Mouse (Mus musculus): ENCODE measurements around the gene Asap2. TPM values are rescaled to one million over a fixed set of nuclear protein-coding genes. Genes with fewer than 3 reads are reported as not detected.

The Asap2 gene
- polyA plus RNA-seq, 1 experiment = 17.5 TPM

- no peak overlapping the region for H3K4me3 ChIP-seq (replicated peaks; ENCODE audit: extremely low read depth, low read depth, low read length)
- no peak for DNase-seq
- TF ChIP-seq CTCF (IDR thresholded peaks at IDR 0.05; ENCODE audit: insufficient read depth, low read length) (no peak), POLR2A (IDR thresholded peaks at IDR 0.05; ENCODE audit: borderline replicate concordance, extremely low read depth, low read depth, low read length) (no peak)
- H3K4me1 ChIP-seq (ENCODE audit: control insufficient read depth, insufficient read depth, low read length) = peaks cover 32% of the 10 kb centered on the region
- 71% methylated on average over 4 of the region's 4 CpGs for WGBS
These were observed 142.8 kb downstream of the Asap2 start for GRCm38 (mm10) chr12:21133031-21133430.

DNA sequence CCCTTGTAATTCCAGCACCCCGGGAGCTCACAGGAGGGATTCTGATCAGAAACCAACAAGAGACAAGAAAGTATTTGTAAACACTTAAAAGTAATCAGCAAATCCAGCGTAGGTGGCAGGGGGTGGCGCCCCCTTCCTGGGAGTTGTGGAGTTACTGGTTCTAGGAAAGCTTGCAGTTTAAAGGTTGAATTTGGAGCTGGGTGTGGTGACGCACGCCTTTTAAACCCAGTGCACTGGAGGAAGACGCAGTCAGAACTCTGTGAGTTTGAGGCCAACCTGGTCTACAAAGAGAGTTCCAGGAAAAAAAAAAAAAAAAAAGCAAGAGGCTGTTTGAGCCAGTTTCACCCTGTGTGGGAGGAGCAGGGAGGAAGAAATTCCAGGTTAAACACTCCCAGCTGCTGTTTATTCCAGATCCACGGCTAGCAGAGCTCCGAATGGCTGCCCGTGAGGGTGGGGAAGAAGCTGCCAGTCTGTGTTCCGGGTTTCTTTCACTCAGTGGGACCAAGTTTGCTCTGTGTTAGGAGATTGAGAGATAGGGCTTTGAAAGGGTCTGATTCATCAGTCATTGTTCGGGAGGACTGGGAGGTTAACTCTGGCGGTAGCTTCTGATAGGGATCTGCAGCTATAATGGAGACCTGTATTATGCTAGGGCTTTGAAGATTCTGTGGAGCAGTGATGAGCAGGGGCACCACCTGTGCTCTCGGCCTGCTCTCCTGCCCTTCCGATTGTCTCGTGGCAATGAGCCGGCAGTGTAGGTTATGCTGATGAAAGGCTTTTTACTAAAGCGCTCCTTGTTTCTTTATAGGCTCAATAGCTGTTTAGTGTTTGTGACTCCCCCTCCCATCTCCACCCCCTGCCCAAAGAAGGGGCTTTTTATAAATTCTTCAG is 144.0 kb downstream of the Asap2 start:
- no peak for DNase-seq
- 52% methylated on average over 17 of the region's 17 CpGs for WGBS
- TF ChIP-seq CTCF (IDR thresholded peaks at IDR 0.05; ENCODE audit: insufficient read depth, low read length) = 0 out of 2 replicates have a peak, but pooled peaks have one; percentile 7
- no peak for TF ChIP-seq POLR2A (IDR thresholded peaks at IDR 0.05; ENCODE audit: borderline replicate concordance, extremely low read depth, low read depth, low read length)
- no peak overlapping the region for H3K4me3 ChIP-seq (replicated peaks; ENCODE audit: extremely low read depth, low read depth, low read length)
- H3K4me1 ChIP-seq (ENCODE audit: control insufficient read depth, insufficient read depth, low read length) = peaks cover 27% of the 10 kb centered on the region

- DNase-seq = no peak
- 36% methylated on average over 8 of the region's 8 CpGs for WGBS
- no peak overlapping the region for H3K4me3 ChIP-seq (replicated peaks; ENCODE audit: extremely low read depth, low read depth, low read length)
- H3K4me1 ChIP-seq (ENCODE audit: control insufficient read depth, insufficient read depth, low read length) = peaks cover 23% of the 10 kb centered on the region
- no peak for TF ChIP-seq POLR2A (IDR thresholded peaks at IDR 0.05; ENCODE audit: borderline replicate concordance, extremely low read depth, low read depth, low read length)
- TF ChIP-seq CTCF (IDR thresholded peaks at IDR 0.05; ENCODE audit: insufficient read depth, low read length) = no peak
These were observed 145.6 kb downstream of the Asap2 start for GRCm38 (mm10) chr12:21135651-21136461.

- peaks cover 23% of the 10 kb centered on the region for H3K4me1 ChIP-seq (ENCODE audit: control insufficient read depth, insufficient read depth, low read length)
- TF ChIP-seq POLR2A (IDR thresholded peaks at IDR 0.05; ENCODE audit: borderline replicate concordance, extremely low read depth, low read depth, low read length) (no peak), CTCF (IDR thresholded peaks at IDR 0.05; ENCODE audit: insufficient read depth, low read length) (no peak)
- WGBS = 35% methylated on average over 2 of the region's 2 CpGs
- H3K4me3 ChIP-seq (replicated peaks; ENCODE audit: extremely low read depth, low read depth, low read length) = no peak overlapping the region
- DNase-seq = no peak
These were observed 146.1 kb downstream of the Asap2 start for GRCm38 (mm10) chr12:21136462-21136751.

- H3K4me3 ChIP-seq (replicated peaks; ENCODE audit: extremely low read depth, low read depth, low read length) = no peak overlapping the region
- DNase-seq = no peak
- WGBS = 34% methylated on average over 4 of the region's 4 CpGs
These were observed 149.3 kb downstream of the Asap2 start for GRCm38 (mm10) chr12:21139560-21139959.

GRCm38 (mm10) chr12:21140153-21140552 is 149.9 kb downstream of the Asap2 start:
- 93% methylated on average over 14 of the region's 14 CpGs for WGBS
- H3K4me1 ChIP-seq (ENCODE audit: control insufficient read depth, insufficient read depth, low read length) = peaks cover 21% of the 10 kb centered on the region
- DNase-seq = no peak
- TF ChIP-seq CTCF (IDR thresholded peaks at IDR 0.05; ENCODE audit: insufficient read depth, low read length) (no peak), POLR2A (IDR thresholded peaks at IDR 0.05; ENCODE audit: borderline replicate concordance, extremely low read depth, low read depth, low read length) (no peak)
- H3K4me3 ChIP-seq (replicated peaks; ENCODE audit: extremely low read depth, low read depth, low read length) = no peak overlapping the region

More at GRCm38 (mm10) chr12:21139560-21139959, 149.3 kb downstream of the Asap2 start:
- H3K4me1 ChIP-seq (ENCODE audit: control insufficient read depth, insufficient read depth, low read length) = peaks cover 19% of the 10 kb centered on the region
- TF ChIP-seq CTCF (IDR thresholded peaks at IDR 0.05; ENCODE audit: insufficient read depth, low read length) (peak; percentile 37; the same call in 1 of the 2 replicates), POLR2A (IDR thresholded peaks at IDR 0.05; ENCODE audit: borderline replicate concordance, extremely low read depth, low read depth, low read length) (no peak)

GRCm38 (mm10) chr12:21140741-21141308 is 150.6 kb downstream of the Asap2 start:
- no peak for TF ChIP-seq POLR2A (IDR thresholded peaks at IDR 0.05; ENCODE audit: borderline replicate concordance, extremely low read depth, low read depth, low read length)
- TF ChIP-seq CTCF (IDR thresholded peaks at IDR 0.05; ENCODE audit: insufficient read depth, low read length) = no peak
- Histone ChIP-seq H3K4me1 (ENCODE audit: control insufficient read depth, insufficient read depth, low read length) (peaks cover 16% of the 10 kb centered on the region), H3K4me3 (replicated peaks; ENCODE audit: extremely low read depth, low read depth, low read length) (no peak overlapping the region)
- WGBS = 79% methylated on average over 6 of the region's 6 CpGs
- no peak for DNase-seq

GRCm38 (mm10) chr12:21141691-21142300 is 151.5 kb downstream of the Asap2 start:
- H3K4me1 ChIP-seq (ENCODE audit: control insufficient read depth, insufficient read depth, low read length) = peaks cover 13% of the 10 kb centered on the region
- 69% methylated on average over 5 of the region's 5 CpGs for WGBS
- no peak for DNase-seq
- TF ChIP-seq CTCF (IDR thresholded peaks at IDR 0.05; ENCODE audit: insufficient read depth, low read length) = no peak
- no peak for TF ChIP-seq POLR2A (IDR thresholded peaks at IDR 0.05; ENCODE audit: borderline replicate concordance, extremely low read depth, low read depth, low read length)
- no peak overlapping the region for H3K4me3 ChIP-seq (replicated peaks; ENCODE audit: extremely low read depth, low read depth, low read length)

All from lung, adult 2 months (tissue).